Mouse (Mus musculus) liver, embryonic 14.5 days (tissue): ENCODE data around the gene Mb.

Source experiments
- CTCF ChIP-seq: IDR thresholded peaks from 2 replicates; pipeline ENCODE4 v1.5.1; 2016; ENCODE audit warnings: antibody characterized with exemption, low read depth, control low read depth
- EP300 ChIP-seq: IDR thresholded peaks from 2 replicates; pipeline ENCODE4 v1.6.1; 2016; ENCODE audit warnings: antibody characterized with exemption, low read depth

DNA sequence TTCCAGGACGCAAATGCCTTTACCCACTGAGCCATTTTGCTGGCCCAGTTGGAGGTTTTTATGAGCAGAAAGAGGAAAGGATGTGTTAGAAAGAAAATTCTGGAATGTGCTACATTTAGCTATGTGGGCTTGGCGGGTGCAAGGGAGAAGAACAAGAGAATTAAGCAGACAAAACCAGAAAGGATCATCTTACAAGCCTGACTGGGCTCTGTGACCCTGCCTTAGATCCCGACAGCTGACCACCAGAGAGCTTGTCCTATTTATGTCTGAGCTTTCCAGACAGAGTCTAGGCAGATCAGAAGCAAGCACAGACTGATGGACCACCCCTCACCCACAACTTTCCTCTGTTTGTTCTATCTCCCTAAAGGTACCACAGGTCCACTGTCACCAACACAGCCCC is 19.2 kb downstream of the Mb start:
- TF ChIP-seq CTCF (no peak), EP300 (no peak)
